Mouse (Mus musculus) bone marrow, adult 2 months (tissue): ENCODE results near the gene Acbd4. TPM values are rescaled to one million over a fixed set of nuclear protein-coding genes. Genes with fewer than 3 reads are reported as not detected.

Experiments
- H3K27ac ChIP-seq: fragments of 200-500 bp; 2 replicates; pipeline ENCODE4 v1.5.1; 2012; ENCODE audit warnings: low read depth, mild to moderate bottlenecking, control low read depth, inconsistent platforms, low read length; ENCODE audit not compliant: control insufficient read depth, poor library complexity, insufficient read depth
- H3K4me1 ChIP-seq: fragments of 200-500 bp; 2 replicates; pipeline ENCODE4 v1.6.1; 2011; ENCODE audit warnings: low read length; ENCODE audit not compliant: control insufficient read depth, insufficient read depth
- H3K4me3 ChIP-seq: fragments of 200-500 bp; replicated peaks from 2 replicates; pipeline ENCODE3; 2011; ENCODE audit warnings: mild to moderate bottlenecking, low read depth, low read length, control low read depth; ENCODE audit not compliant: control insufficient read depth
- CTCF ChIP-seq: fragments of 200-500 bp; IDR thresholded peaks from 2 replicates; pipeline ENCODE4 v1.5.1; 2011; ENCODE audit warnings: low read length, control low read depth; ENCODE audit not compliant: control insufficient read depth, insufficient read depth
- POLR2A ChIP-seq: fragments of 200-500 bp; IDR thresholded peaks from 2 replicates; pipeline ENCODE4 v1.6.1; 2011; ENCODE audit warnings: low read depth, mild to moderate bottlenecking, control low read depth, low read length, borderline replicate concordance; ENCODE audit not compliant: control insufficient read depth
- WGBS: fragments of 180-500 bp; shearing (Covaris S2); methylation state at CpG from one replicate; pipeline ENCODE4 v1.1.7; 2018; 5-methylcytosine and 5-hydroxymethylcytosine counted together
- polyA plus RNA-seq: library from polyadenylated mRNA; stranded (reverse); fragments of >200 nt; gene quantifications from 2 replicates; pipeline ENCODE4 v1.2.4, GENCODE M21; 2011; ENCODE audit warnings: low replicate concordance; ENCODE audit not compliant: missing spikeins, insufficient read depth, insufficient read length

Gene Acbd4
- polyA plus RNA-seq, 1 experiment = 34.1 TPM

DNA sequence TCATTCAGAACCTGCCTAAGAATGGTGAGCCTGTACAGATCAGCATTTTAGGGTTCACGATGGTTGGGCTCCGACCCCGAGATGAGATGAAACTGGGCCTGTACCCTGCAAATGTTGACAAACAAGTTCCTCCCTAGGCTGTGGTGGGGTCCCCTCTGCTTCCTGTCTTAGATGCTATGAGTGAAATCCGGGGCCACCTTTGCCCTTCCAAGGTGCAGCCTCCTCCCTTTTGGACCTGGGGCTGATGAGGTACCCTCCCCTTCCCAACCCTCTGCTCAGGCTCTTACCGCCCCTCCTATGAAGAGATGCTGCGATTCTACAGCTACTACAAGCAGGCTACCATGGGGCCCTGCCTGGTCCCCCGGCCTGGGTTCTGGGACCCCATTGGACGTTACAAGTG is 2.1 kb downstream of the Acbd4 start:
- Histone ChIP-seq H3K4me3 (peak overlapping the region; percentile 93), H3K4me1 (peaks cover 9% of the 10 kb centered on the region), H3K27ac (peak overlapping the region; percentile 29)
- WGBS = 49% methylated on average over 8 of the region's 8 CpGs
- TF ChIP-seq CTCF (no peak), POLR2A (no peak)

DNA sequence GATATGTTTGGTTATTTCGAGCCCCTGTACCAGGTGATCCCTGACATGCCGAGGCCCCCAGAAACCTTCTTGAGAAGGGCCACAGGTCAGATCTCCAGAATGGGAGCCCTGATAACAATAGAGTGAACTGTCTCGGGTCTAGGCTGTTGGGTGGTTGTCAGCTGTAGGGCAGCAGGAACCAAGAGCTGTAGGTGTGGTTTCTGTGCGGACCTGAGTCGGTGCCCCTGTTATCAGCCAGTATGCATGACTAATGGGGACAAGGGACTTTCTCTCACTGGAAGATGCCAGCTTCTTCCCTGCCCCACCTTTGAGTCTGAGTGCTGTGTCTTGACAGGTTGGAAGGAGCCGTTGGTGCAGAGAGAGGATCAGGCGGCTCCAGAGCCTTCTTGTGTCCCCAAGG is 3.0 kb downstream of the Acbd4 start:
- TF ChIP-seq POLR2A (no peak), CTCF (no peak)
- H3K27ac ChIP-seq = peak overlapping the region; percentile 50; the same call in 1 of the 2 replicates
- WGBS = 68% methylated on average over 7 of the region's 7 CpGs
- H3K4me3 ChIP-seq = peak overlapping the region; percentile 30
- H3K4me1 ChIP-seq = peaks cover 9% of the 10 kb centered on the region

DNA sequence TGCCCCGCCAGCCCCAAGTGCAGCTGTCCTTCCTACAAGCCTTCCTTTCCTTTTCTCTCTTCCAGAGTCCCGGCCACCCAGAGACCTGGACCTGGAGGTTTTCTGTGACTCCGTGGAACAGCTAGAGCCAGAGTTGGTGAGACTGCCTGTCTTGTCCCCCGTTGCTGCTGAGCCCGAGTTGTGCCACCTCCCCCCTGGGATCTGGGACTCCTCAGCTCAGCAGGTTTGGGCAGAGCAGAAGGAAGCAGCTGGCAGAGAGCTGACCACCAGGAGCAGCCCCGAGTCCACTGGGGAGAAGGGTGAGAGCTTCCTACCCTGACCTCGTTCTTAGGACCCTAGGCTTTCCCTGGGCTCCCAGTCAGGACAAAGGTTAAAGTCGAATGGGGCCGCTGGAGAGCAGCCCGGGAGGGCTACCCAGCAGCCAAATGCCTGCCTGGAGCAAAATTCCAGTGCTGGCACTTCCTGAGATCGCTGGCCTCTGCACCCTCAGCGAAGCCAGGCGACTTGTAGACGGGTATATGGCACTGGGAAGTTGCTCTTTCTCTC is 3.8 kb downstream of the Acbd4 start:
- 83% methylated on average over 14 of the region's 14 CpGs for WGBS
- TF ChIP-seq POLR2A (no peak; the same call in 1 of the 2 replicates), CTCF (no peak)
- H3K4me1 ChIP-seq = peaks cover 9% of the 10 kb centered on the region

DNA sequence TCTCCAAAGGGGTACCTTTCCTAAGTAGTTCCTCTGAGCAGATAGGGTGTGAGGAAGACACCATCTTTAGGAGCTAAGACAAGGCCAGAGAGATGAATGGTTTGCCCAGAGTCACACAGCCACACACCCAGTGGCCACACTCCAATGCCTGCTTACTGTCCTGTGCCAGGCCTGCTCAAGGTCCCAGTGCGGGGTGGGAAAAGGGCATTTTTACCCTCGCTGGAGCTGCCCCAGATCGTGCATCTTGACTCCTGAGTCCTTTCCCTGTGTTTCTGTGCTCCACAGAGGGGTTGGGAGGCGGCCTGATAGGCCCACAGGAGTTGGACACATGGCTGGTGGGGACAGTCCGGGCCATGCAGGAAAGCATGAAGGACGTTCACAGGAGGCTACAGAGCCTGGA is 4.3 kb downstream of the Acbd4 start:
- H3K4me3 ChIP-seq = no peak overlapping the region
- no peak overlapping the region for H3K27ac ChIP-seq
- WGBS = 89% methylated on average over 6 of the region's 6 CpGs
- peaks cover 9% of the 10 kb centered on the region for H3K4me1 ChIP-seq
- TF ChIP-seq POLR2A (no peak), CTCF (no peak)

More for the DNA sequence above, 3.8 kb downstream of the Acbd4 start:
- no peak overlapping the region for H3K27ac ChIP-seq
- no peak overlapping the region for H3K4me3 ChIP-seq

DNA sequence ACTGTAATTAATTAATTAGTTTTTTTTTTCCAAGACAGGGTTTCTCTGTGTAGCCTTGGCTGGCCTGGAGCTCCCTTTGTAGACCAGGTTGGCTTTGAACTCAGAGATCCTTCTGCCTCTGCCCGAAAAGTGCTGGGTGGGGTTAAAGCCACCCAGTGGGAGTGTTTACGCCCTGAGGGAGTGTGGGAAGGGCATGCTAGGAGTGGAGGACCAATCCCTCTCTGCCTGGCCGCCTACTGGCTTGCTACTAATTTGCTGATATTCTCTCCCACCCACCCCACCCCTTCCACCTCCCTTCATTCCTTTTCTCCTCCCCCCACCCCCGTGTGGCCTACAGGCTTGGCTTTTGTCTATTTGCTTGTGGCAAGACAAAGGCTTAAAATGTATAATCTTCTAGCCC is 4.9 kb downstream of the Acbd4 start:
- WGBS = 68% methylated on average over 4 of the region's 4 CpGs
- H3K4me3 ChIP-seq = no peak overlapping the region
- TF ChIP-seq POLR2A (no peak), CTCF (no peak)
- H3K27ac ChIP-seq = no peak overlapping the region
- peaks cover 9% of the 10 kb centered on the region for H3K4me1 ChIP-seq

GRCm38 (mm10) chr11:103111301-103111700 is 9.8 kb downstream of the Acbd4 start:
- H3K4me1 ChIP-seq = no peaks in the 10 kb centered on the region; the same call in 1 of the 2 replicates
- no peak overlapping the region for H3K27ac ChIP-seq
- no peak overlapping the region for H3K4me3 ChIP-seq
- TF ChIP-seq POLR2A (no peak), CTCF (no peak)
- 70% methylated on average over 10 of the region's 10 CpGs for whole genome bisulfite sequencing

- Histone ChIP-seq H3K4me3 (no peak overlapping the region), H3K27ac (no peak overlapping the region), H3K4me1 (no peaks in the 10 kb centered on the region; the same call in 1 of the 2 replicates)
- 10% methylated on average over 28 of the region's 28 CpGs for WGBS
- TF ChIP-seq POLR2A (no peak), CTCF (no peak)
These were observed 10.5 kb downstream of the Acbd4 start for GRCm38 (mm10) chr11:103111881-103112551.

GRCm38 (mm10) chr11:103112552-103112912 is 11.1 kb downstream of the Acbd4 start:
- WGBS = 58% methylated on average over 9 of the region's 9 CpGs
- TF ChIP-seq POLR2A = no peak
- TF ChIP-seq CTCF = no peak
- no peak overlapping the region for H3K4me3 ChIP-seq
- no peak overlapping the region for H3K27ac ChIP-seq
- no peaks in the 10 kb centered on the region; the same call in 1 of the 2 replicates for H3K4me1 ChIP-seq
